Mouse (Mus musculus) cerebellum, postnatal 4 days (tissue): Measurements from ENCODE around the gene Ifnz.
"Not testable (repeated sequence)": the region's sequence is repeated elsewhere in the genome, so short reads cannot be mapped to it uniquely, and the experiment has no call there.

Experiments used
- DNase-seq, 2 experiments: peaks; one replicate each; pipeline ENCODE4 v3.0.0; 2022; ENCODE audit warnings: low spot score in 2 of 2, mixed read lengths in 1 of 2

The Ifnz gene

DNA sequence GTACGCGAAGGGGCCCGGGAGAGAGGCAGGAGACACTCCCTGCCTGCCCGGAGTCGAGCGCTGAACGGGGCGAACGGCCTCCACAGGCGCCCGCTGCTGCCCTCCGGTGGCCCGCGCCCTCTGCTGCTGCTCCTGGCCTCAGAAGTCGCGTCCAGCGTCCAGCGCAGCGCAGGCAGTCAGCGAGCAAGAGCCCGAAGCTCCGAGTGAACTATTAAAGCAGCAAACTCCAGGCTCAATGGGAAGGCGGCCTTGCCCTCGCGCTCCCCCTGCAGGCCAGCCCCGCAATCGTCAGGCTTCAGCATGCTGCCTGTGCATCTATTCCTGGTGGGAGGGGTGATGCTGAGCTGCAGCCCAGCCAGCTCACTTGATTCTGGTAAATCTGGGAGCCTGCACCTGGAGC is 3.5 kb downstream of the Ifnz start, which contains the start of gene Gm13276:
Gene Gm13276, plus strand, starts transcription at position 301 of the 400 bp plus-strand sequence.
- not testable (repeated sequence) for DNase-seq

DNA sequence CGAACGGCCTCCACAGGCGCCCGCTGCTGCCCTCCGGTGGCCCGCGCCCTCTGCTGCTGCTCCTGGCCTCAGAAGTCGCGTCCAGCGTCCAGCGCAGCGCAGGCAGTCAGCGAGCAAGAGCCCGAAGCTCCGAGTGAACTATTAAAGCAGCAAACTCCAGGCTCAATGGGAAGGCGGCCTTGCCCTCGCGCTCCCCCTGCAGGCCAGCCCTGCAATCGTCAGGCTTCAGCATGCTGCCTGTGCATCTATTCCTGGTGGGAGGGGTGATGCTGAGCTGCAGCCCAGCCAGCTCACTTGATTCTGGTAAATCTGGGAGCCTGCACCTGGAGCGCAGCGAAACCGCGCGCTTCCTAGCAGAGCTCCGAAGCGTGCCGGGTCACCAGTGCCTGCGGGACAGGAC is 6.5 kb downstream of the Ifnz start, which contains the start of gene Gm13277:
Gene Gm13277, plus strand, starts transcription at position 231 of the 400 bp plus-strand sequence.
- DNase-seq = peak; percentile 29 to 69

DNA sequence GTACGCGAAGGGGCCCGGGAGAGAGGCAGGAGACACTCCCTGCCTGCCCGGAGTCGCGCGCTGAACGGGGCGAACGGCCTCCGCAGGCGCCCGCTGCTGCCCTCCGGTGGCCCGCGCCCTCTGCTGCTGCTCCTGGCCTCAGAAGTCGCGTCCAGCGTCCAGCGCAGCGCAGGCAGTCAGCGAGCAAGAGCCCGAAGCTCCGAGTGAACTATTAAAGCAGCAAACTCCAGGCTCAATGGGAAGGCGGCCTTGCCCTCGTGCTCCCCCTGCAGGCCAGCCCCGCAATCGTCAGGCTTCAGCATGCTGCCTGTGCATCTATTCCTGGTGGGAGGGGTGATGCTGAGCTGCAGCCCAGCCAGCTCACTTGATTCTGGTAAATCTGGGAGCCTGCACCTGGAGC is 9.3 kb downstream of the Ifnz start, which contains the start of gene Gm13278:
Gene Gm13278, plus strand, starts transcription at position 301 of the 400 bp plus-strand sequence.
- not testable (repeated sequence) for DNase-seq

DNA sequence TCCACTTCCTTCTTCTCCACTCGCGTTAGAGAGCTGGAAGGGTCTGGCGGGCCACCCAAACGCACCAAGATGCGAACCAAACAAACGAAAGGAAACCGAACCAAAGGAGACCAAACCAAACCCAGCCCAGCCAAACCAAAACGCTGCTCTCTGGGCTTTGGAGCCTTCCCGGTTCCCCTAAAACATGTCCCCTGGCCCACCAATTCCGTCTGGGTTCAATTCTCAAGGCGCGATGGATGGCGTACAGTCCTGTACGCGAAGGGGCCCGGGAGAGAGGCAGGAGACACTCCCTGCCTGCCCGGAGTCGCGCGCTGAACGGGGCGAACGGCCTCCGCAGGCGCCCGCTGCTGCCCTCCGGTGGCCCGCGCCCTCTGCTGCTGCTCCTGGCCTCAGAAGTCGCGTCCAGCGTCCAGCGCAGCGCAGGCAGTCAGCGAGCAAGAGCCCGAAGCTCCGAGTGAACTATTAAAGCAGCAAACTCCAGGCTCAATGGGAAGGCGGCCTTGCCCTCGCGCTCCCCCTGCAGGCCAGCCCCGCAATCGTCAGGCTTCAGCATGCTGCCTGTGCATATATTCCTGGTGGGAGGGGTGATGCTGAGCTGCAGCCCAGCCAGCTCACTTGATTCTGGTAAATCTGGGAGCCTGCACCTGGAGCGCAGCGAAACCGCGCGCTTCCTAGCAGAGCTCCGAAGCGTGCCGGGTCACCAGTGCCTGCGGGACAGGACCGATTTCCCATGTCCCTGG is 12.2 kb downstream of the Ifnz start, which contains the start of gene Gm13275:
Gene Gm13275, plus strand, starts transcription at position 552 of the 740 bp plus-strand sequence.
- peak; percentile 42 to 64 for DNase-seq

DNA sequence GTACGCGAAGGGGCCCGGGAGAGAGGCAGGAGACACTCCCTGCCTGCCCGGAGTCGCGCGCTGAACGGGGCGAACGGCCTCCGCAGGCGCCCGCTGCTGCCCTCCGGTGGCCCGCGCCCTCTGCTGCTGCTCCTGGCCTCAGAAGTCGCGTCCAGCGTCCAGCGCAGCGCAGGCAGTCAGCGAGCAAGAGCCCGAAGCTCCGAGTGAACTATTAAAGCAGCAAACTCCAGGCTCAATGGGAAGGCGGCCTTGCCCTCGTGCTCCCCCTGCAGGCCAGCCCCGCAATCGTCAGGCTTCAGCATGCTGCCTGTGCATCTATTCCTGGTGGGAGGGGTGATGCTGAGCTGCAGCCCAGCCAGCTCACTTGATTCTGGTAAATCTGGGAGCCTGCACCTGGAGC is 15.2 kb downstream of the Ifnz start, which contains the start of gene Gm13279:
Gene Gm13279, plus strand, starts transcription at position 301 of the 400 bp plus-strand sequence.
- DNase-seq = not testable (repeated sequence)

DNA sequence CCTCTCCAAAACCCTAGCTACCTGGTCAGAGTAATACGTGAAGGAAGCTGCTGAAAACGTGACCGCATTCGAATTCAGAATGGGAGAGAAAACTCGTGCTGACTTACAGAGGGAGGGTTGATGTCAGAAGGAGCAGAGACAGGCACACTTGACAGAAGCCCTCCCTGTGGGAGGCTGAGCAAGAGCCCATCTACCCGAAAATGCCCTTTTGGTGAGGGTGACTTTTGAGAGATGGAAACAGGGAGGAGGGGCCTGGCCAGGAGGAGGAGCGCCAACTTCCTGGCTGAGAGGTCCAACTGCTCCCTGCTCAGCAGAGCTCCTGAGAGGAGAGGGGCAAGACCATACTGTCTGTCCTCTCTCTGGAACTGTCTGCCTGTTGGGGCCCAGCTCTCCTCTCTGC is 17.4 kb downstream of the Ifnz start, which contains the start of gene Gm13285:
Gene Gm13285, plus strand, starts transcription at position 301 of the 400 bp plus-strand sequence.
- not testable (repeated sequence) for DNase-seq

DNA sequence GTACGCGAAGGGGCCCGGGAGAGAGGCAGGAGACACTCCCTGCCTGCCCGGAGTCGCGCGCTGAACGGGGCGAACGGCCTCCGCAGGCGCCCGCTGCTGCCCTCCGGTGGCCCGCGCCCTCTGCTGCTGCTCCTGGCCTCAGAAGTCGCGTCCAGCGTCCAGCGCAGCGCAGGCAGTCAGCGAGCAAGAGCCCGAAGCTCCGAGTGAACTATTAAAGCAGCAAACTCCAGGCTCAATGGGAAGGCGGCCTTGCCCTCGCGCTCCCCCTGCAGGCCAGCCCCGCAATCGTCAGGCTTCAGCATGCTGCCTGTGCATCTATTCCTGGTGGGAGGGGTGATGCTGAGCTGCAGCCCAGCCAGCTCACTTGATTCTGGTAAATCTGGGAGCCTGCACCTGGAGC is 21.0 kb downstream of the Ifnz start, which contains the start of gene Gm13287:
Gene Gm13287, plus strand, starts transcription at position 301 of the 400 bp plus-strand sequence.
- not testable (repeated sequence) for DNase-seq

DNA sequence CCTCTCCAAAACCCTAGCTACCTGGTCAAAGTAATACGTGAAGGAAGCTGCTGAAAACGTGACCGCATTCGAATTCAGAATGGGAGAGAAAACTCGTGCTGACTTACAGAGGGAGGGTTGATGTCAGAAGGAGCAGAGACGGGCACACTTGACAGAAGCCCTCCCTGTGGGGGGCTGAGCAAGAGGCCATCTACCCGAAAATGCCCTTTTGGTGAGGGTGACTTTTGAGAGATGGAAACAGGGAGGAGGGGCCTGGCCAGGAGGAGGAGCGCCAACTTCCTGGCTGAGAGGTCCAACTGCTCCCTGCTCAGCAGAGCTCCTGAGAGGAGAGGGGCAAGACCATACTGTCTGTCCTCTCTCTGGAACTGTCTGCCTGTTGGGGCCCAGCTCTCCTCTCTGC is 23.3 kb downstream of the Ifnz start, which contains the start of gene Gm13288:
Gene Gm13288, plus strand, starts transcription at position 301 of the 400 bp plus-strand sequence.
- DNase-seq = not testable (repeated sequence)

DNA sequence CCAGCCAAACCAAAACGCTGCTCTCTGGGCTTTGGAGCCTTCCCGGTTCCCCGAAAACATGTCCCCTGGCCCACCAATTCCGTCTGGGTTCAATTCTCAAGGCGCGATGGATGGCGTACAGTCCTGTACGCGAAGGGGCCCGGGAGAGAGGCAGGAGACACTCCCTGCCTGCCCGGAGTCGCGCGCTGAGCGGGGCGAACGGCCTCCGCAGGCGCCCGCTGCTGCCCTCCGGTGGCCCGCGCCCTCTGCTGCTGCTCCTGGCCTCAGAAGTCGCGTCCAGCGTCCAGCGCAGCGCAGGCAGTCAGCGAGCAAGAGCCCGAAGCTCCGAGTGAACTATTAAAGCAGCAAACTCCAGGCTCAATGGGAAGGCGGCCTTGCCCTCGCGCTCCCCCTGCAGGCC is 23.8 kb downstream of the Ifnz start:
- peak in 1 of 2 experiments; percentile 7 for DNase-seq

DNA sequence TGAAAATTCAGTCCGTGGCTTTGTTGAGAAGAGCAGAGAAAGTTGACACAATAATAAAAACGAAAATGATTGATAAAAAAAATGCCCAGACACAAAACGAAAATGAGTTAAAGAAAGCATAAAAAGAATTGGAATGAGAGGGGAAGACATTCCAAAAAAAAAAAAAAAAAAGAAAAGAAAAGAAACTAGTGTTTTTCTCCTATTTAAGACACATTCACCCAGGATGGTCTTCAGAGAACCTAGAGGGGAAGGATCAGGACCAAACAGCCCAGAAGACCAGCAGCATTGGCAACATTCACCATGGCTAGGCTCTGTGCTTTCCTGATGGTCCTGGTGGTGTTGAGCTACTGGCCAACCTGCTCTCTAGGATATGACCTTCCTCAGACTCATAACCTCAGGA is 34.0 kb downstream of the Ifnz start, which contains the start of gene Ifna7:
Gene Ifna7, plus strand, starts transcription at position 301 of the 400 bp plus-strand sequence.
- DNase-seq = no peak

DNA sequence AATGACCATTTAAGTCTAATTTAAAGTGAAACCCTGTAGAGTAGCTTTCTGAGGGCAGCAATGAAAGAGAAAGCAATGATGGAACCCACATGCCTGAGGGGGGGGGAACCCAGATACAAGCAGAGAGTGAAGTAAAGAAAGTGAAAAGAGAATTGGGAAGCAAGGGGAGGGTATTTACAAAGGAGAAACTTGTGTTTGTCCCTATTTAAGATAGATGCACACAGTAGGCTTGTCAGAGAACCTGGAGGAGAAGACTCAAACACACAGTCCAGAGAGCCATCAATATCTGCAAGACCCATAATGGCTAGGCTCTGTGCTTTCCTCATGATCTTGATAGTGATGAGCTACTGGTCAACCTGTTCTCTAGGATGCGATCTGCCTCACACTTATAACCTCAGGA is 37.7 kb downstream of the Ifnz start, which contains the start of gene Ifna11:
Gene Ifna11, plus strand, starts transcription at position 301 of the 400 bp plus-strand sequence.
- DNase-seq = no peak

DNA sequence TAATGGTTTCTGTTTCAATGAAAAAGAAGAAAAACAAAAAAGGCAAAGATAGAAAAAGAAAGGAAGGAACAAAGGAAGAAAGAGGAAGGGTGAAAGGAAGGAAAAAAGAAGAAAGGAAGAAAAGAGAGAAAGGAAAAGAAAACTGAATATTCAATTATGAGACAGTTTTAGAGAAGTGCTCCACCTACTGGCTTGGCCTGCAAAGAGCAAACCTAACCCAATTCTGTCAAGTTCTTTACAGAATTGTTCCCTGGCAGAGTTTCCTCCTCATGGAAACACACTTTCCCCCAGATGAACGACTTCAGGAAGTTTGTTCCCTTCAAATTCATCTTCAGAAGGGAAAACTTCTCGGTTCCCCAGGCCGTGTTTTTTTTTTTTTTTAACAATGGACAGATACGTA is 41.1 kb downstream of the Ifnz start:
- DNase-seq = peak in 1 of 2 experiments; percentile 8

DNA sequence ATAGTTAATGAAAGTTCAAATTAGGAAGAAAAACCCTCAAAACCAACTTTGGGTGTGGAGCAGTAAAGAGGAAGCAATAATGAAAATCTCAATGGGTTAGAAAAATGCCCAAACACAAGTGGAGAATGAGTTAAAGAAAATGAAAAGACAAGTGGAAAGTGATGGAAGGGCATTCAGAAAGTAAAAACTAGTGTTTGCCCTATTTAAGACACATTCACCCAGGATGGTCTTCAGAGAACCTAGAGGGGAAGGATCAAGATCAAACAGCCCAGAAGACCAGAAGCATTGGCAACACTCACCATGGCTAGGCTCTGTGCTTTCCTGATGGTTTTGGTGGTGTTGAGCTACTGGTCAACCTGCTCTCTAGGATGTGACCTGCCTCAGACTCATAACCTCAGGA is 45.2 kb downstream of the Ifnz start, which contains the start of gene Ifna6:
Gene Ifna6, plus strand, starts transcription at position 301 of the 400 bp plus-strand sequence.
- not testable (repeated sequence) for DNase-seq

DNA sequence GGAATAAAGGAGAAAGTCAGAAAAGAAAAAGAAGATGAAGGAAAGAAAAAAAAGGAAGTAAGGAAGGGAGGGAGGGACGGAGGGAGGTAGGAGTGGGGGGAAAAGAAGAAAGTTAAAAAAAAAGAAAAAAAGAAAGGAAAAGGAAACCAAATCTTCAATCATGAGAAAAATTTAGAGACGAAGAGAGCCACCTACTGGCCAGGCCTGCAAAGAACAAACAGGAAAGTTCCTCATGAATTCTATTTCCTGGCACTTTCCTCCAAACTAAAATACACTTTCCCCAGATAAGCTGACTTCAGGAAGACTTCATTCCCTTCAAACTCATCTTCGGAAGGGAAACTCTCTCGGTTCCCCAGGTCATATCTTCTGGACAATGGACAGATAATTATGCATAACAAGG is 48.6 kb downstream of the Ifnz start:
- peak in 1 of 2 experiments; percentile 17 for DNase-seq
